Mouse (Mus musculus) right cerebral cortex, postnatal 4 days (tissue): Measurements from ENCODE around the gene Rmnd1.

Source experiments
- DNase-seq: peaks from one replicate; pipeline ENCODE4 v3.0.0-alpha.2; 2022

The Rmnd1 gene

GRCm38 (mm10) chr10:4390550-4390949, 41.6 kb downstream of the Rmnd1 start:
- DNase-seq, result no peak

- no peak for DNase-seq
Measured at GRCm38 (mm10) chr10:4389461-4390112, 42.6 kb downstream of the Rmnd1 start.

GRCm38 (mm10) chr10:4389036-4389435, 43.2 kb downstream of the Rmnd1 start:
- DNase-seq, result no peak

- DNase-seq, result no peak
Measured at GRCm38 (mm10) chr10:4388384-4388745, 43.8 kb downstream of the Rmnd1 start.

- peak; percentile 73 for DNase-seq
Measured at GRCm38 (mm10) chr10:4387701-4388383, 44.3 kb downstream of the Rmnd1 start, which contains the start of gene Zbtb2. Gene Zbtb2 (minus strand): TSS chr10:4388108.

GRCm38 (mm10) chr10:4386609-4387591, 45.3 kb downstream of the Rmnd1 start:
- peak; percentile 96 for DNase-seq

GRCm38 (mm10) chr10:4384244-4384643, 47.9 kb downstream of the Rmnd1 start:
- DNase-seq, result no peak

GRCm38 (mm10) chr10:4380748-4381147, 51.4 kb downstream of the Rmnd1 start:
- no peak for DNase-seq

GRCm38 (mm10) chr10:4376931-4377330, 55.3 kb downstream of the Rmnd1 start:
- no peak for DNase-seq

- DNase-seq, result no peak
Measured at GRCm38 (mm10) chr10:4376461-4376860, 55.7 kb downstream of the Rmnd1 start.

- no peak for DNase-seq
Measured at GRCm38 (mm10) chr10:4375267-4375666, 56.9 kb downstream of the Rmnd1 start.

GRCm38 (mm10) chr10:4374734-4375133, 57.5 kb downstream of the Rmnd1 start:
- no peak for DNase-seq

- no peak for DNase-seq
Measured at GRCm38 (mm10) chr10:4374239-4374638, 57.9 kb downstream of the Rmnd1 start.

- no peak for DNase-seq
Measured at GRCm38 (mm10) chr10:4373558-4373957, 58.6 kb downstream of the Rmnd1 start.

GRCm38 (mm10) chr10:4372011-4372410, 60.2 kb downstream of the Rmnd1 start:
- DNase-seq, result peak; percentile 24

- DNase-seq, result no peak
Measured at GRCm38 (mm10) chr10:4370105-4370504, 62.1 kb downstream of the Rmnd1 start.

GRCm38 (mm10) chr10:4364618-4365017, 67.6 kb downstream of the Rmnd1 start:
- DNase-seq, result no peak

- no peak for DNase-seq
Measured at GRCm38 (mm10) chr10:4357435-4357834, 74.8 kb downstream of the Rmnd1 start.

- no peak for DNase-seq
Measured at GRCm38 (mm10) chr10:4356640-4357039, 75.5 kb downstream of the Rmnd1 start.

GRCm38 (mm10) chr10:4355882-4356451, 76.2 kb downstream of the Rmnd1 start:
- no peak for DNase-seq

GRCm38 (mm10) chr10:4354371-4355260, 77.6 kb downstream of the Rmnd1 start:
- no peak for DNase-seq
